Mouse (Mus musculus): ENCODE results near the gene Sp7. TPM values are rescaled to one million over a fixed set of nuclear protein-coding genes. Genes with fewer than 3 reads are reported as not detected.
"Not testable (repeated sequence)": the region's sequence is repeated elsewhere in the genome, so short reads cannot be mapped to it uniquely, and the experiment has no call there.

Gene Sp7
- polyA plus RNA-seq, 1 experiment from 2014 or later = 0.64 TPM

GRCm38 (mm10) chr15:102346444-102346843 lies 20.5 kb downstream of the Sp7 start:
- no peak overlapping the region for H3K9ac ChIP-seq
- no peak for ATAC-seq (ENCODE audit: insufficient read depth)
- no peaks in the 10 kb centered on the region for H3K9me3 ChIP-seq (ENCODE audit: low read depth, low read length)
- H3K27me3 ChIP-seq (ENCODE audit: insufficient read depth, low read length) = no peaks in the 10 kb centered on the region
- H3K4me1 ChIP-seq (ENCODE audit: insufficient read depth) = 0 out of 2 replicates have a peak, but pooled peaks cover 5% of the 10 kb centered on the region
- WGBS = 58% methylated on average over 4 of the region's 4 CpGs
- H3K4me2 ChIP-seq = no peak overlapping the region
- no peak for TF ChIP-seq CTCF (IDR thresholded peaks at IDR 0.05; ENCODE audit: low read depth)
- peak; percentile 32 for DNase-seq
- H3K36me3 ChIP-seq (ENCODE audit: insufficient read depth) = peaks cover 45% of the 10 kb centered on the region
- no peak overlapping the region for H3K27ac ChIP-seq (ENCODE audit: low read depth)
- H3K4me3 ChIP-seq (ENCODE audit: low read depth, low read length) = no peak overlapping the region

GRCm38 (mm10) chr15:102344490-102344889 lies 22.5 kb downstream of the Sp7 start:
- no peak for DNase-seq
- H3K9me3 ChIP-seq (ENCODE audit: low read depth, low read length) = no peaks in the 10 kb centered on the region
- no peak overlapping the region for H3K4me3 ChIP-seq (ENCODE audit: low read depth, low read length)
- peaks cover 57% of the 10 kb centered on the region for H3K36me3 ChIP-seq (ENCODE audit: insufficient read depth)
- no peak overlapping the region for H3K4me2 ChIP-seq
- 0 out of 2 replicates have a peak, but pooled peaks cover under 1% of the 10 kb centered on the region for H3K4me1 ChIP-seq (ENCODE audit: insufficient read depth)
- H3K9ac ChIP-seq = no peak overlapping the region
- no peak for TF ChIP-seq CTCF (IDR thresholded peaks at IDR 0.05; ENCODE audit: low read depth)
- 90% methylated on average over 3 of the region's 3 CpGs for WGBS
- no peak overlapping the region for H3K27ac ChIP-seq (ENCODE audit: low read depth)
- ATAC-seq (ENCODE audit: insufficient read depth) = no peak
- no peaks in the 10 kb centered on the region for H3K27me3 ChIP-seq (ENCODE audit: insufficient read depth, low read length)

- Histone ChIP-seq H3K9ac (no peak overlapping the region), H3K36me3 (ENCODE audit: insufficient read depth) (peaks cover 77% of the 10 kb centered on the region), H3K4me2 (no peak overlapping the region), H3K27me3 (ENCODE audit: insufficient read depth, low read length) (no peaks in the 10 kb centered on the region), H3K27ac (ENCODE audit: low read depth) (no peak overlapping the region), H3K4me1 (ENCODE audit: insufficient read depth) (no peaks in the 10 kb centered on the region), H3K4me3 (ENCODE audit: low read depth, low read length) (no peak overlapping the region), H3K9me3 (ENCODE audit: low read depth, low read length) (no peaks in the 10 kb centered on the region)
- ATAC-seq (ENCODE audit: insufficient read depth) (no peak), DNase-seq (peak; percentile 75)
- TF ChIP-seq CTCF (IDR thresholded peaks at IDR 0.05; ENCODE audit: low read depth) = peak; percentile 74
- WGBS = 17% methylated on average over 1 of the region's 1 CpGs
Measured at GRCm38 (mm10) chr15:102341580-102341979, 25.4 kb downstream of the Sp7 start.

- no peak for DNase-seq
- Histone ChIP-seq H3K4me2 (no peak overlapping the region), H3K4me3 (ENCODE audit: low read depth, low read length) (no peak overlapping the region), H3K9me3 (ENCODE audit: low read depth, low read length) (no peaks in the 10 kb centered on the region), H3K27ac (ENCODE audit: low read depth) (no peak overlapping the region), H3K4me1 (ENCODE audit: insufficient read depth) (no peaks in the 10 kb centered on the region), H3K27me3 (ENCODE audit: insufficient read depth, low read length) (no peaks in the 10 kb centered on the region), H3K36me3 (ENCODE audit: insufficient read depth) (peaks cover 75% of the 10 kb centered on the region), H3K9ac (no peak overlapping the region)
- ATAC-seq (ENCODE audit: insufficient read depth) = no peak
- no peak for TF ChIP-seq CTCF (IDR thresholded peaks at IDR 0.05; ENCODE audit: low read depth)
- 56% methylated on average over 5 of the region's 5 CpGs for WGBS
Measured at GRCm38 (mm10) chr15:102339612-102340011, 27.4 kb downstream of the Sp7 start.

GRCm38 (mm10) chr15:102336946-102337345 lies 30.0 kb downstream of the Sp7 start:
- no peak overlapping the region for H3K9ac ChIP-seq
- H3K27ac ChIP-seq (ENCODE audit: low read depth) = no peak overlapping the region
- ATAC-seq (ENCODE audit: insufficient read depth) (no peak), DNase-seq (no peak)
- no peak overlapping the region for H3K4me3 ChIP-seq (ENCODE audit: low read depth, low read length)
- H3K36me3 ChIP-seq (ENCODE audit: insufficient read depth) = peaks cover 74% of the 10 kb centered on the region
- H3K27me3 ChIP-seq (ENCODE audit: insufficient read depth, low read length) = no peaks in the 10 kb centered on the region
- H3K9me3 ChIP-seq (ENCODE audit: low read depth, low read length) = no peaks in the 10 kb centered on the region
- TF ChIP-seq CTCF (IDR thresholded peaks at IDR 0.05; ENCODE audit: low read depth) = no peak
- H3K4me1 ChIP-seq (ENCODE audit: insufficient read depth) = peaks cover 9% of the 10 kb centered on the region
- WGBS = 81% methylated on average over 4 of the region's 4 CpGs
- H3K4me2 ChIP-seq = no peak overlapping the region

- not testable (repeated sequence) for H3K27ac ChIP-seq (ENCODE audit: low read depth); H3K9ac ChIP-seq
- 89% methylated on average over 5 of the region's 5 CpGs for WGBS
Measured at GRCm38 (mm10) chr15:102335925-102336324, 31.1 kb downstream of the Sp7 start.

GRCm38 (mm10) chr15:102335254-102335653 lies 31.7 kb downstream of the Sp7 start:
- DNase-seq (peak; percentile 21), ATAC-seq (ENCODE audit: insufficient read depth) (no peak)
- no peak overlapping the region for H3K4me3 ChIP-seq (ENCODE audit: low read depth, low read length)
- H3K9me3 ChIP-seq (ENCODE audit: low read depth, low read length) = no peaks in the 10 kb centered on the region
- H3K4me1 ChIP-seq (ENCODE audit: insufficient read depth) = peaks cover 9% of the 10 kb centered on the region
- TF ChIP-seq CTCF (IDR thresholded peaks at IDR 0.05; ENCODE audit: low read depth) = no peak
- no peak overlapping the region for H3K27ac ChIP-seq (ENCODE audit: low read depth)
- WGBS = 81% methylated on average over 8 of the region's 8 CpGs
- H3K9ac ChIP-seq = no peak overlapping the region
- no peak overlapping the region for H3K4me2 ChIP-seq
- peaks cover 76% of the 10 kb centered on the region for H3K36me3 ChIP-seq (ENCODE audit: insufficient read depth)
- H3K27me3 ChIP-seq (ENCODE audit: insufficient read depth, low read length) = no peaks in the 10 kb centered on the region

More at GRCm38 (mm10) chr15:102335925-102336324, 31.1 kb downstream of the Sp7 start:
- not testable (repeated sequence) for H3K4me2 ChIP-seq; H3K4me3 ChIP-seq (ENCODE audit: low read depth, low read length); ATAC-seq (ENCODE audit: insufficient read depth); H3K4me1 ChIP-seq (ENCODE audit: insufficient read depth); H3K27me3 ChIP-seq (ENCODE audit: insufficient read depth, low read length); H3K9me3 ChIP-seq (ENCODE audit: low read depth, low read length)
- peak; percentile 76 for DNase-seq
- peaks cover 74% of the 10 kb centered on the region for H3K36me3 ChIP-seq (ENCODE audit: insufficient read depth)
- peak; percentile 63 for TF ChIP-seq CTCF (IDR thresholded peaks at IDR 0.05; ENCODE audit: low read depth)
